Mouse (Mus musculus) regulatory T cell (primary cell): ENCODE results near the gene Tmf1.

Experiments
- in situ Hi-C: fragments of 300-600 bp; cut with MboI, MseI; formaldehyde crosslinking; loops from one replicate; pipeline ENCODE4 v1.15.1; 2025; ENCODE audit warnings: high pct_unique_total_duplicates

The Tmf1 gene

DNA sequence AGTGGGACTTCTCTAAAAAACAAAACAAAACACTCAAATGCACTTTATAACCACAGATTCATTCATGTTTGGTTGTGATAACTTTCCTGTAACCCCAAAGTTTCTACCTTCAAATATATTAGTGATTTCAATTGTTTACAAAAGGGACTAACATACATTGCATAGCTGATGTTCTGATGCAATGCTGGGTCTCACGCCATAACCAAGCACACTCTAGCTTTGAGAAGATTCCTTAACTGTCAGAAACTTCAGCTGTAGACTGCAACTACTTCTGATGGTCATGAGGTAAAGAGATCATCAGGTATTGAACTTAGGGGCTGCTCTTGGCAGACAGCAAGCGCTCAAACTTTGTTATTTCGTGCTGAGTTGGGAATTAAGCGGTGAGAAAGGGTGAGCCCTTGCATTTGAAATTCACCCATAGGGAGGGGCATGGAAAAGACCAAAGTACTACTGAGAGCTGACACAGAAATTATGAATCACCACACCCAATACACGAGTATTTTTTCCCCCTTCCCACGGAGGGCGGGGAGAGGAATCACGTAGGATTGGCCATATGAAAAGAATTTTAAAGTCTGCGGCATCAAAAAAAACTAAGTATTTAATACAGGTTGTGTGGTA lies 25.4 kb upstream of the Tmf1 start:
- in situ Hi-C loops, result loop anchor here (5.0 kb wide), 1 partner anchor 57 kb away; the partner anchor contains the start of gene Eogt

DNA sequence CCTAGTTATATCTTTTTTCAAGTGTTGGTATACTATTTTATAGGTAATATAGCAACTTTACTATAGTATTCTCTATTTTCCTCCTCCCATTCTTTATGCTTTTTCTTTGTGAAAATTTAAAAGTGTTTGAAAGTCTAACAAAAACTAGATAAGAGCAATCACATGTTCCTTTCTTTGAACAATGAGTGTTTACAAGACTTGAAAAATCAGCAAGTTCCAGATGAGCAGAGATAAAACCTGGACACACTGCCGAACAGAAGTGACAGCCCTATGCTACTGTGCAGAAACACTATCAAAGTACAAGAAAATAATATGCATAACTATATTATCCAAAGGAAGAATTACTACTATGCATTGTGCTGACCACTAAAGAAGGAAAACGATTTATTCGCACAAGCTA lies 23.6 kb upstream of the Tmf1 start:
- in situ Hi-C loops, result loop anchor here (5.0 kb wide), 1 partner anchor 55 kb away; the partner anchor contains the start of gene Eogt

GRCm38 (mm10) chr6:97200437-97200836 lies 21.5 kb upstream of the Tmf1 start:
- in situ Hi-C loops, result loop anchor here (5.0 kb wide), 1 partner anchor 53 kb away; the partner anchor contains the start of gene Eogt

DNA sequence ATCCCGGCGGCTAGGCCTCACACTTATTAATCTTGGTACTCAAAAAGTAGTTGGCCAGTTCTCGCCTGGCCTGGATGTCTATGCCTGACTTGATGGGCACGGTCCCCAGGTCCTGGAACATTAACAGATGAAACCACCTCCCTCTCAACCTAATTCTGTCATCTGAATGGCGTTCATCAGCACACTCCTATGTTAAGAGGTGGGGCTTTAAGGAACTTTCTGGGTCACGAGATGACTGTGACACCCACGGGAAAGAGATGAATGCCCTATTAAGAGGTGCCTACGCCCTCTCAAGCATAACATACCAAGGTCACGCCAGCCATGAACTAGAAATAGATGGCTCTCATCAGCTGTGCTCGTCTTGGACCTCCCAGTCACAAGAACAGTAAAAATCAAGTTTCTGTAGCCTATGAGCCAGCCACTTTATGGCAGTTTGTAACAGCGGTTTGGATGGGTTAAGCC lies 476 bp upstream of the Tmf1 start:
- in situ Hi-C loops, result no loop called here

DNA sequence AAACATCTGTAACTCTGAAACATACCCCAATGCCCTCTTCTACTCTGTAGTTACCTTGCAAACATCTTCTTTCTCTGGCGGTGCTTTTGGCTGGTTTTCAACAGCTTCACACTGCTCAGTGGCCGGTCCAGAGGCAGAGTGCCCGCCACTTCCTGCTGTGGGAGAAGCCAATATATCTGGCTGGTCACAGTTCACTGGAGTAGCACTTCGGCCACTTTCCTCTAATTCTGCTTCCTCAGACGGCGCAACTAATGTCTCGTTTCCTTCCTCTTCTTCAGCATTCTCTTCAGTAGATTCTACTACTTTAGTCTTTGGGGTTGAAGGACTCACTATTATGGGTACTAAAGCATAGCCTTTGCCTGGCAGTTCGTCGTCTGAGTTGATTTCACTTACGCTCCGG lies 3.2 kb downstream of the Tmf1 start:
- in situ Hi-C loops, result no loop called here

GRCm38 (mm10) chr6:97150156-97150555 lies 28.8 kb downstream of the Tmf1 start:
- in situ Hi-C loops, result no loop called here

DNA sequence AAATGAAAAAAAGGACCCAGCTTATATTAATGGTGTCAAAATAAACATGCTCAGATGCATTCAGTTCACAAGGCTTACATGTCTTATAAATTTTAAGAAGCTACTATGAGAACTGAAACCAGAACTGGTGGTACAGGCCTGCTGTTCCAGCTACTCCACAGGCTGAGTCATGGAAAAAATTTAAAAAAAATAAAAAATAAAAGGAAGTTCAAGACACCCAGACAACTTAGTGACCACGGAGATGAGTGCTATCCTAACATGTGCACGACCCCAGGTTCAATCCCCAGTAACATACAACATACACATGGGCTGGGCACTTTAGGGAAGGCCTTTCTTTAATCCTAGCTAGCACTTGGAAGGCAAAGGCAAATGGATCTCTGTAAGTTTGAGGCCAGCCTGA lies 29.2 kb downstream of the Tmf1 start:
- in situ Hi-C loops, result loop anchor here (5.0 kb wide), 1 partner anchor 53 kb away; no protein-coding TSS in a partner anchor

GRCm38 (mm10) chr6:97148383-97149251 lies 30.3 kb downstream of the Tmf1 start, which contains the start of gene Eogt:
Eogt (minus strand) TSS chr6:97149182.
- in situ Hi-C loops, result loop anchor here (5.0 kb wide), 1 partner anchor 54 kb away; no protein-coding TSS in a partner anchor

DNA sequence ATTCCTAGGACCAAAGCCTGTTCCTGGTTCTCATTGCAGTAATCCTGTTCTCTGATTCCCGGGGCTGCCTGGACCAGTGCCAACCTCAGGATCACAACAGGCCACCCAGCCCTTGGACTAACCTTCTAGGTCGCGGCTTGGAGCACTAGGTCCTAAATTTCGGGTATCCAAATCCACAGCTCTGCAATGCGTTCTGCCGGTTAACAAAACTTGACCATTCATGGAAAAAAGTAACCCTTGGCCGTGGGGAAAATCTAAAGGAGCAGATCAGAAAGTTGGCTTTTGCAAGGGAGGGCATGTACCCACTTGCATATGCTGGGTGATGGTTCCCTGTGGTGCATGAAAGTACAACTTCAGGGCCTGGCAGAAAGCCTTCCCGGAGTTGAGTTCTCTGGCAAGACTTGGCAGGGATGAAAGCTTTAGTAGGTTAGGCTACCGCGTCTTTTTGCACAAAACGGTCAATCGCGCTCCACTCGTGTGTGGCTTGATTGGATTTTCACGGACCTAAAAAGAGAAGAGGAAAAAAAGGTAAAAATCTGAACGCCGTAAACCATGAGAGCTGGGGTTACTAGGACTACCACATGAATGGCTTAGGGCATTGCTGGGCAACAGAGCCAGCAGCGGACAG lies 31.1 kb downstream of the Tmf1 start:
- in situ Hi-C loops, result loop anchor here (5.0 kb wide), 1 partner anchor 54 kb away; no protein-coding TSS in a partner anchor

- in situ Hi-C loops, result loop anchor here (5.0 kb wide), 1 partner anchor 57 kb away; no protein-coding TSS in a partner anchor
Observed at GRCm38 (mm10) chr6:97145156-97145555, 33.8 kb downstream of the Tmf1 start.

GRCm38 (mm10) chr6:97144359-97144758 lies 34.6 kb downstream of the Tmf1 start:
- in situ Hi-C loops, result no loop called here

GRCm38 (mm10) chr6:97142611-97143010 lies 36.3 kb downstream of the Tmf1 start:
- in situ Hi-C loops, result no loop called here

DNA sequence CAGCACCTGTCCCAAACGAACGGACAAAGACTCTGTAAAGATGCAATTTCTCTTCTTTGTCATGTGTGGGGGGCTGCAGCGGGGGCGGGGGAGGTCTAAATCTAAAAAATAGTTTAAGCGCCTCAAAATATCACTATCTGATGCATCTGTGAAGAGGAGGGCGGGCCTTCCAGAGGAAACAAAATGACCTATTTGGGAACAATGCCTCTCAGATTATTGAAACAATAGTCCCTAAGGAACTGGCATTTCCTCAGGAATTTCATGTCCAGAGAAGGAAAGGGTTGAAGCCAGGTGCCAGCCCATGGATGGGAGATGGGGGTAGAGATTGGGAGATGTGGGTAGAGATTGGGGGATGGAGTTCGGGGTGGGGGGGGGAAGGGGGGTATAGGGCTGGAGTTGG lies 37.1 kb downstream of the Tmf1 start:
- in situ Hi-C loops, result no loop called here

DNA sequence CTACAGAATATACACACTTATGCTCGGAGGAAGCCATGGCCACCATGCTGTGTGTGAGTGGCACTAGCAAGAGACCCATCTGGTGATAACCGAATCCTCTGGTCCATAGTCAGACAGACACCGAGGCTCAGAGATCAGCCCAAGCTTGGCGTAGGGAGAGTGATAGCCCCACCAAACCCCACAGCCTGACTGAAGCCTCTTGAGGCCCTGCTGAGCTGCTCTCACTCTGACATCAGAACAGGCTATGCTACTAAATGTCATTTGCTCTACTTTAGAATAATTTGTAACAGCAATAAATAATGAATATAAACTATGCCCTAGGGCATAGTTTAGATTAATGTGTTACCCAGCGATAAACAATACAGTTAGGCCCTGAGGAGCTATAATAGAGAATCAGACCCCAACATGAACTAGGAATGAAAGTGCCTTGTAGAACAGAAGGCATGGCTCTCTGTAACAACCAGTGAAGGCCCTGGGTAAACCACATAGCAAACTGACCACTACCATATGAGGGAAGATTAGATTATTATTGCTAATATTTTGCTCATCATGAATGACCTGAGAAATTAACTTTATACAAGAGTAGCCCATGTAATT lies 46.1 kb downstream of the Tmf1 start:
- in situ Hi-C loops, result no loop called here

DNA sequence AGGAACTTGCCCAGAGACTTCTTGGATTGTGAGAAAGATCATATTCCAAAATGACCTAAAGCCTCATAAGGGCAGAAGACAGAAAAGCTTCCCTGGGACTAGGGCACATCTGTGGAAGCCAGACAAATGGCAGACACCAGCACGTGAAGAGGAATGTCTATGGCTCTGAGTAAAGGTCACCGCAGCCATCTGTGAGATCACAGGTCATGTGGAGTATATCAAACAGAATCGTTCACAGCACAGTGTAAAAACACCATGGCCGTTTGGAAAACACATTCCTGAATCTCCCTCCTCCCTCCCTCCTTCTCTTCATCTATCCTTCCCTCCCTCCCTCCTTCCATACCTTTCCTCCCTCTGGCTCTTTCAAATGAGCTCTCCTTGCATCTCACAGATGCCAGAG lies 47.1 kb downstream of the Tmf1 start:
- in situ Hi-C loops, result no loop called here

DNA sequence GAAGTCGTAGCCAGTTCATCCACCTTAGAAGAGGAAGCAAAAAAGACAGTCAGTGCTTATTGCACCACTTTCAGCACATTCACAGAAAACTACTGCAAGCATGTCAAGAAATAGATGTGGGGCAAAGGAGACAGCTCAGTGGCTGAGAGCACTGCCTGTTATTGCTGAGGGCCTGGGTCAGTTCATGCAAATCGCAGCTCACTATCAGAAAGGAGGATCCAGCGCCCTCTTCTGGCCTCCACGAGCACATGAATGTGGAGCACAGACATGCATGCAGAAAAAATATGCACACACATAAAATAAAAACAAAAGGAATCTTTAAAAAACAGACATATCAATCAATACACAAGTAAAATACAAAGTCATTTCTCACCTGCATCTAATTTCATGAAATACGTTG lies 47.9 kb downstream of the Tmf1 start:
- in situ Hi-C loops, result no loop called here

DNA sequence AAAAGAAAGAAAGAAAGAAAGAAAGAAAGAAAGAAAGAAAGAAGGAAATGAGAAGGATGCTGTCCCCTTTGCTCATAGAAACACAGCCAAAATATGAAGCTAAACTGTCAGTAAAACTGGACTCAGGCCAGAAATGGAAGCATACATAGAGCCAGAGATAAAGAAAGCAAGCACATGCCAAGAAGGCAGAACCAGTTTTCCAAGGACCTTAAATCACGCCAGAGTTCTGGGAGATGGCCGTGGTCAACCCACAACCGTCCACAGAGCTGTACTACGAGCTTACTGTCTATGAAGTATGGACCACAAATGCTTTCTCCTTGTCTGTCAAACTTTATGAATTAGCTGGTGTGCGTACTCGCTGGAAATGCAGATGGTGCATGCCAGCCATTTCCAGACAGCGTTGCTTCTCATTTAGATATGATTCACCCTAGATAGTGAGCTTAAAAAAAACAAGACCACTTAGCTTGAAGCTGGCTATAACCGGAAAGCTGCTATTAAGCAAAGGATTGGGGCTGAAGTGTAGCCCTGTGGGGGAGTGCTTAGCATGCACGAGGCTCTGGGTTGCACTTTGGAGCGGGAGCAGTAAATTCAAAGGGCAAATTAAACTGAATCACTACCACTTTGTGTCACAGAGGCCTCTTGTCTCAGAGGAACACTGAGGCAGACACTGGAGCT lies 54.4 kb downstream of the Tmf1 start:
- in situ Hi-C loops, result no loop called here

GRCm38 (mm10) chr6:97120922-97121321 lies 58.0 kb downstream of the Tmf1 start:
- in situ Hi-C loops, result no loop called here

GRCm38 (mm10) chr6:97118327-97118726 lies 60.6 kb downstream of the Tmf1 start:
- in situ Hi-C loops, result no loop called here

GRCm38 (mm10) chr6:97116896-97117295 lies 62.0 kb downstream of the Tmf1 start:
- in situ Hi-C loops, result no loop called here

DNA sequence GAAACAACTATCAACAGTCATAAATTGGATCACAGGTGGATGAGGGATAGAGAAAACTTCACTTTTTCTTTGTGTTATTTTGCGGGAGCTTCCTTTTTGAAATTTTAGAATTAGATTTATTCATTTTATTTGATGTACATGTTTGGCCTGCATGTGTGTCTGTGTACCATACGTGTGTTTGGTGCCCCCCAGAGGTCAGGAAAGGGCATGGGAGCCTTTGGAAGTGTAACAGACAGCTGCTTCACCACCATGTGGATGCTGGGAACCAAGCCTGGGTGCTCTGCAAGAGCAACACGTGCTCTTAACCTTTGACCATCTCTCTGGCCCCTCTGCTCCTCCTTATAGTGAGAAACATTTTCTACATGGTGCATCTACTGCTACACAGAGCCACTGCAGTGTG lies 64.1 kb downstream of the Tmf1 start:
- in situ Hi-C loops, result no loop called here
